Mouse (Mus musculus): ENCODE results near the gene Rdh19. TPM values are rescaled to one million over a fixed set of nuclear protein-coding genes. Genes with fewer than 3 reads are reported as not detected.

Gene Rdh19
- polyA plus RNA-seq, 1 experiment from 2014 or later: not detected

DNA sequence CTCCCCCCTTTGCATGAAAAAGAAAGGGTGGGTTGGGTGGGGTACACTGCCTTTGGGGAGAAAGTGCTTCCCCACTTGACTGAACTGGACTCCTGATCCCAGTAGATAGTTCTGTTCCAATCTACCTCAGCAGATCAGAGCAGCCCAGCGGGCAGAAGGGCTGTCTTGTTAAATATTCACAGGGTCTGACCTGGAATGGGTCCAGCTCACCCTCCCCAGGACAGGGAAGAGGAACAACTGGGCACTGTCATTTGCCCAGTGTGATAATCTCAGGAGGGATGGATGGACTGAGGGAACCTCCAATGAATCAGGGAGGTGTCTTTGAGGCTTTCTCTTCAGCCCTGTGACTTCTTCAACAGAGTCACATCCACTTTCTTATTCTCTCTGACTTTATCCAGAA lies 1.6 kb upstream of the Rdh19 start:
- H3K4me1 ChIP-seq (ENCODE audit: insufficient read depth, low read depth, low read length): no peaks in the 10 kb centered on the region
- H3K27me3 ChIP-seq (replicated peaks; ENCODE audit: insufficient read depth, low read length): no peaks in the 10 kb centered on the region
- no peak overlapping the region for H3K27ac ChIP-seq (ENCODE audit: low read length)
- no peak for DNase-seq (ENCODE audit: low spot score)
- no peak overlapping the region for H3K4me2 ChIP-seq (replicated peaks; ENCODE audit: low read depth, low read length)
- TF ChIP-seq EP300 (IDR thresholded peaks at IDR 0.05): no peak
- TF ChIP-seq CTCF (IDR thresholded peaks at IDR 0.05): no peak
- H3K9me3 ChIP-seq (ENCODE audit: low read length): no peaks in the 10 kb centered on the region
- no peak overlapping the region for H3K9ac ChIP-seq (replicated peaks; ENCODE audit: low read depth)
- WGBS: 63% methylated on average over 1 of the region's 1 CpGs
- H3K36me3 ChIP-seq (ENCODE audit: insufficient read depth, low read length): no peaks in the 10 kb centered on the region
- no peak for ATAC-seq
- H3K4me3 ChIP-seq (ENCODE audit: low read depth, low read length): no peak overlapping the region

DNA sequence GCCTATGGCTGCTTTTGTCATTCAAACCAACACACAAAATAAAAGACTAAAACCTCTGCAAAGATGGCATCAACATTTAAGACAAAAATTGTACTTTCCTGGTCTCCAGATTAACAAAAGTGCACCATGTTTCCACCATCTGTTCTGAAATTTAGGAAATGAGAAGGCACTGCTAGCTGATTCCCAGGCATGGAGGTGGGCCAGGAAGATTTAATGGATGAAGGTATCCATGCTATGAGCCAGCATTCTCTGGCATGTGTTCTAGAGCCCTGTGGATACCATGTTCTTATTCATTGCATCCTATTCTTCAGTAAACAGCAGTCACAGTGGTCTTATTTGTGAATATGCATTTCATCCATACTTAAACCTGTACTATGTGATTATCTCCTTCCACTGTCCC lies 6.6 kb downstream of the Rdh19 start:
- no peaks in the 10 kb centered on the region for H3K4me1 ChIP-seq (ENCODE audit: insufficient read depth, low read depth, low read length)
- DNase-seq (ENCODE audit: low spot score) (no peak), ATAC-seq (no peak)
- H3K27me3 ChIP-seq (replicated peaks; ENCODE audit: insufficient read depth, low read length): no peaks in the 10 kb centered on the region
- H3K27ac ChIP-seq (ENCODE audit: low read length): no peak overlapping the region
- TF ChIP-seq CTCF (IDR thresholded peaks at IDR 0.05): no peak
- no peak for TF ChIP-seq EP300 (IDR thresholded peaks at IDR 0.05)
- H3K4me3 ChIP-seq (ENCODE audit: low read depth, low read length): no peak overlapping the region
- H3K4me2 ChIP-seq (replicated peaks; ENCODE audit: low read depth, low read length): no peak overlapping the region
- H3K36me3 ChIP-seq (ENCODE audit: insufficient read depth, low read length): no peaks in the 10 kb centered on the region
- H3K9ac ChIP-seq (replicated peaks; ENCODE audit: low read depth): no peak overlapping the region
- no peaks in the 10 kb centered on the region for H3K9me3 ChIP-seq (ENCODE audit: low read length)

DNA sequence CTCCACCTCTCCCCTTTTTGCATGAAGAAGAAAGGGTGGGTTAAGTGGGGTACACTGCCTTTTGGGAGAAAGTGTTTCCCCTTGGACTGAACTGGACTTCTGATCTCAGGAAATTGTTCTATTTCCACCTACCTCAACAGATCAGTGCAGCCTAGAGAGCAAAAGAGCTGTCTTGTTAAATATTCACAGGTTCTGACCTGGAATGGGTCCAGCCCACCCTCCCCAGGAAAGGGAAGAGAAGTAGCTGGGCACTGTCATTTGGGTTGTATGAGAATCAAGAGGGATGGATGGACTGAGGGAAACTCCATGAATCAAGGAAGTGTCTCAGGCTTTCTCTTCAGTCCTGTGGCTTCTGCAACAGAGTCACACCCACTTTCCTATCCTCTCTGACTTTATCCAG lies 15.2 kb downstream of the Rdh19 start:
- Histone ChIP-seq H3K4me2 (replicated peaks; ENCODE audit: low read depth, low read length) (no peak overlapping the region), H3K4me1 (ENCODE audit: insufficient read depth, low read depth, low read length) (no peaks in the 10 kb centered on the region), H3K27ac (ENCODE audit: low read length) (no peak overlapping the region), H3K9me3 (ENCODE audit: low read length) (no peaks in the 10 kb centered on the region), H3K4me3 (ENCODE audit: low read depth, low read length) (no peak overlapping the region), H3K36me3 (ENCODE audit: insufficient read depth, low read length) (no peaks in the 10 kb centered on the region), H3K27me3 (replicated peaks; ENCODE audit: insufficient read depth, low read length) (no peaks in the 10 kb centered on the region), H3K9ac (replicated peaks; ENCODE audit: low read depth) (no peak overlapping the region)
- TF ChIP-seq CTCF (IDR thresholded peaks at IDR 0.05) (no peak), EP300 (IDR thresholded peaks at IDR 0.05) (no peak)
- DNase-seq (ENCODE audit: low spot score): no peak
- ATAC-seq: no peak

DNA sequence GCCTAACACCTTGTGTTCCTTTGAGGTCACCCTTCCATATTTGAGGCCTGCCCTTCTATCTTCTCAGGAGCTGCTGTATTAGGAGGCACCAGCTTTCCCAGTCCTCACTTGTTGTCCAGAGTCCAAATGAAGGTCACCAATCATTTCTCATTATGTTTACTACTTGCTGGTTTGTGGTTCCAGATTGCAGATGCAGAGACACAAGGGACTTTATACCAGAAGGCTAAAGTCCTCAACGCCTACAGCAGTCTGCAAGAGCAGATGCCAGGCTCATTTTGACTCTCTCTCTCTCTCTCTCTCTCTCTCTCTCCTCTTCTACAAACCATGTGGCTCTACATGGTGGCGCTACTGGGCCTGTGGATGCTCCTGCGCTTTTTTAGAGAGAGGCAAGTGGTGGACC lies 16.5 kb downstream of the Rdh19 start, which contains the start of gene Rdh16f2:
Gene Rdh16f2, plus strand, starts transcription at position 243 of the 400 bp plus-strand sequence.
- Histone ChIP-seq H3K4me3 (ENCODE audit: low read depth, low read length) (no peak within 1 kb of the TSS), H3K9ac (replicated peaks; ENCODE audit: low read depth) (no peak within 1 kb of the TSS), H3K4me1 (ENCODE audit: insufficient read depth, low read depth, low read length) (no peaks in the 10 kb centered on the region), H3K27ac (ENCODE audit: low read length) (no peak within 1 kb of the TSS), H3K27me3 (replicated peaks; ENCODE audit: insufficient read depth, low read length) (no peaks in the 10 kb centered on the region), H3K4me2 (replicated peaks; ENCODE audit: low read depth, low read length) (no peak within 1 kb of the TSS), H3K9me3 (ENCODE audit: low read length) (no peaks in the 10 kb centered on the region), H3K36me3 (ENCODE audit: insufficient read depth, low read length) (no peaks in the 10 kb centered on the region)
- 90% methylated on average over 3 of the region's 3 CpGs for WGBS
- DNase-seq (ENCODE audit: low spot score): no peak
- ATAC-seq: no peak
- TF ChIP-seq EP300 (IDR thresholded peaks at IDR 0.05) (no peak), CTCF (IDR thresholded peaks at IDR 0.05) (no peak)

DNA sequence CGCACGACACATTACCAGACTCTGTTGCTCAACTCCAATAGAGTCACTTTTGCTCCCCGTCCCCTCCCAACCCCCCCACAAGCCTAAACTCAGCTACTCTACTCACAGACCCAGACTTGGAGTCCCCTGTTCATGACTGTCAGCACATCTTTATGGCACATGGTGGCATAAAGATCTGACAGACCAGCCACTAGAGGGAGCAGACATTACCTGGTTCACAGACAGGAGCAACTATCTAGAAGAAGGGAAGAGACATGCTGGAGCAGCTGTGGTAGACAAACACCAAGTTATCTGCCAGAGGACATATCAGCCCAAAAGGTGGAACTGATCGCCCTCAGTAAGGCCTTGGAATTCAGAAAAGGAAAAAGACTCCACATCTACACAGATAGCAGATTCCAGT lies 22.8 kb downstream of the Rdh19 start:
- Histone ChIP-seq H3K9ac (replicated peaks; ENCODE audit: low read depth) (no peak overlapping the region), H3K27me3 (replicated peaks; ENCODE audit: insufficient read depth, low read length) (no peaks in the 10 kb centered on the region), H3K4me1 (ENCODE audit: insufficient read depth, low read depth, low read length) (no peaks in the 10 kb centered on the region), H3K36me3 (ENCODE audit: insufficient read depth, low read length) (no peaks in the 10 kb centered on the region), H3K4me2 (replicated peaks; ENCODE audit: low read depth, low read length) (no peak overlapping the region), H3K9me3 (ENCODE audit: low read length) (no peaks in the 10 kb centered on the region), H3K27ac (ENCODE audit: low read length) (no peak overlapping the region), H3K4me3 (ENCODE audit: low read depth, low read length) (no peak overlapping the region)
- TF ChIP-seq EP300 (IDR thresholded peaks at IDR 0.05) (no peak), CTCF (IDR thresholded peaks at IDR 0.05) (peak; percentile 68)
- 64% methylated on average over 4 of the region's 4 CpGs for WGBS
- peak; percentile 25 for DNase-seq (ENCODE audit: low spot score)
- no peak for ATAC-seq

DNA sequence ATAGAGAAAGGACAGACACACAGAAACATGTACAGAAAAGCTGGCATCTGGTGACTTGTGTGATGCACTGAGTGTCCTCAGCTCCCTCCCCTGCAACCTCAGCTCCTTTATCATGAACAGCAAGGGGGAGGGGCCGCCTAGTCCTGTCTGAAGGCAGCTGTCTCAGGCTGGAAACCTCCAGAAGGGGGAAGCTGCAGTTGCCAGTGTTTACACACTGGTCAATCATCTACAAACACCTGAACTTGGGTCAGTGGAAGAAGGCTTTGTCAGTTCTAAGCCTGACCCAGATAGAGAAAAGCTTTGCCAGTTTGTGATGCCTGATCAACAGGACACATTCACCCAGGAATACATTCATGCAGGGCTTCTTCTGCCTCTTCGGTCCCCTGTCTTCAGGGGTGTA lies 28.0 kb downstream of the Rdh19 start:
- Histone ChIP-seq H3K4me3 (ENCODE audit: low read depth, low read length) (no peak overlapping the region), H3K4me2 (replicated peaks; ENCODE audit: low read depth, low read length) (no peak overlapping the region), H3K36me3 (ENCODE audit: insufficient read depth, low read length) (no peaks in the 10 kb centered on the region), H3K27ac (ENCODE audit: low read length) (no peak overlapping the region), H3K4me1 (ENCODE audit: insufficient read depth, low read depth, low read length) (peaks cover 11% of the 10 kb centered on the region; the same call in 1 of the 2 replicates), H3K9ac (replicated peaks; ENCODE audit: low read depth) (no peak overlapping the region), H3K9me3 (ENCODE audit: low read length) (no peaks in the 10 kb centered on the region), H3K27me3 (replicated peaks; ENCODE audit: insufficient read depth, low read length) (no peaks in the 10 kb centered on the region)
- DNase-seq (ENCODE audit: low spot score) (peak; percentile 35), ATAC-seq (peak; percentile 69)
- TF ChIP-seq CTCF (IDR thresholded peaks at IDR 0.05) (no peak), EP300 (IDR thresholded peaks at IDR 0.05) (no peak)
- 19% methylated on average over 2 of the region's 2 CpGs for WGBS
